Mouse (Mus musculus): Measurements from ENCODE around the gene Gm5725.
"Not testable (repeated sequence)": the region's sequence is repeated elsewhere in the genome, so short reads cannot be mapped to it uniquely, and the experiment has no call there.

Gene Gm5725

GRCm38 (mm10) chr7:21844167-21844566 is at the start of gene Gm5725:
Gm5725 (minus strand) TSS chr7:21844267.
- DNase-seq (ENCODE audit: low spot score), result not testable (repeated sequence)

DNA sequence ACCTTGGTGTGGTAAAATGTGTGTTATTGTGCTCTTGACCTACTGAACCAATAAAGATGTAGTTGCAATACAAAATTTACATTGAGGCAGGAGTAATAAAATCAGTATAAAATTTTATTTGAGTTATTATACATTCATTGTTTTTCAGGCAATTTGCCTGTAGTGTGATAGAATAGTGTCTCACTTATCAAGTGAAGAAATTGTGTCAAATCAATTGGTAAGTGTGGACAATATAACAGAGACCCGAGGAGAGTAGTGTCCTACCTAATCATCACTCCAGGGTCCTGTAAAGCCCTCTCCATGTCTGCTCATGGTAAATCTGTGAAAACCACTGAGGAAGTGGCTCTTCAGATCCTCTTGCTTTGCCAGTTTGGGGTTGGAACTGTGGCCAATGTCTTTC is 12.0 kb downstream of the Gm5725 start, which contains the start of gene Vmn1r135:
Vmn1r135 (plus strand) TSS at position 301 of the 400 bp plus-strand sequence.
- not testable (repeated sequence) for DNase-seq (ENCODE audit: low spot score)

GRCm38 (mm10) chr7:21796628-21797027 is 47.4 kb downstream of the Gm5725 start, which contains the start of gene Gm4177:
Gm4177 (minus strand) TSS chr7:21796728.
- not testable (repeated sequence) for DNase-seq (ENCODE audit: low spot score)

Measured in retina, embryonic 14.5 days (tissue).